Mouse (Mus musculus): ENCODE measurements around the gene Lgals3bp. TPM values are rescaled to one million over a fixed set of nuclear protein-coding genes. Genes with fewer than 3 reads are reported as not detected.
A peak's percentile ranks its signal among the peaks of the same experiment; 100 is the strongest.
"Not testable (repeated sequence)": the region's sequence is repeated elsewhere in the genome, so short reads cannot be mapped to it uniquely, and the experiment has no call there.

The Lgals3bp gene
- total RNA-seq, 4 experiments from 2014 or later, result 88.8 to 112 (median 98.8) TPM

DNA sequence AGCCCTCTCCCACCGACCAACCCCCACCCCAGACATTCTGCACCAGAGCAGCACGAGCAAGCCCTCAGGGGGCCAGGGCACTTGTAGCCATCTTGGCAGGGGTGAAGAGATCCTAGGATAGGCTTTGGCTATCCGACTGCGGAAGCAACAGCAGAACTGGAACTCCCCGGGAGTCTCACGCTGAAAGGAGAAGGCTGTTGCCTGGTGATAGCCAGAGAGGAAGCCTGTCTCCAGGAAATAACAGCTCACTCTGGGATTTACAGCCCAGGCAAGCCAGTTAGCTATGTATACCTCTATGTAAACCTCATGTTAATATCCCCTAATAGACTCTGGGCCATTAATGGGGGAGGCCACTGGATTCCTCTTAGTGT, 1.3 kb downstream of the Lgals3bp start:
- peak; percentile 12 for DNase-seq

DNA sequence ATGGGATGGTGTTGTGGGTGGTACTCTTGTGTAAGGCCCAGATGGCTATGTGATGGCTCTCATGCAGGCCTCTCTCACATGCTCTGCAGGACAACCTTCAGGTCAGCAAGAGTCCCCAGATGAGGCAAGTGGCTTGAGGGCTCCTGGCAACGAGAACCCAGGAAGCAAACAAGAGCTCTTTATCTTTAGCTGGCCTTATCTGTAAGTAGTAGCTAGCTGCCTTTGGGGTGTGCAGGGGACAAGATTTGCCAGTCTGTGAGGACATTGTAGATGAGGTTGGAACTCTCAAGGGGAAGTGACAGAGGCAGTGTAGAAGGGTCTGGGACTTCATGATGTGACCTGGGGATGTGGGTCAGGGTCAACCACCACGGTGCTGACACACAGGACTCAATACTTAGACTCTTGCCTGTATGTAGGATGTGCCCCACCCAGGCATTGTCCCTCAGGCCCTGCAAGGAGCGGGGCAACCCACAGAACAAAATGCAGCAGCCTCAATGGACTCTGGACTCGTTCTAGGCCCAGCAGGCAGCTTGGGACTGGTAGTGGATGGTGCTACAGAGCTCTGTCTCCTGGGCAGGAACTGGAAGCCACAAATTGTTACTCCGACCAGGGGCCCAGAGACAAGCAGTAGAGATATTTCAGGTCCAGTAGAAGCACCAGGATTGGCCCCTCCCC, 1.9 kb downstream of the Lgals3bp start:
- DNase-seq, result peak; percentile 3

DNA sequence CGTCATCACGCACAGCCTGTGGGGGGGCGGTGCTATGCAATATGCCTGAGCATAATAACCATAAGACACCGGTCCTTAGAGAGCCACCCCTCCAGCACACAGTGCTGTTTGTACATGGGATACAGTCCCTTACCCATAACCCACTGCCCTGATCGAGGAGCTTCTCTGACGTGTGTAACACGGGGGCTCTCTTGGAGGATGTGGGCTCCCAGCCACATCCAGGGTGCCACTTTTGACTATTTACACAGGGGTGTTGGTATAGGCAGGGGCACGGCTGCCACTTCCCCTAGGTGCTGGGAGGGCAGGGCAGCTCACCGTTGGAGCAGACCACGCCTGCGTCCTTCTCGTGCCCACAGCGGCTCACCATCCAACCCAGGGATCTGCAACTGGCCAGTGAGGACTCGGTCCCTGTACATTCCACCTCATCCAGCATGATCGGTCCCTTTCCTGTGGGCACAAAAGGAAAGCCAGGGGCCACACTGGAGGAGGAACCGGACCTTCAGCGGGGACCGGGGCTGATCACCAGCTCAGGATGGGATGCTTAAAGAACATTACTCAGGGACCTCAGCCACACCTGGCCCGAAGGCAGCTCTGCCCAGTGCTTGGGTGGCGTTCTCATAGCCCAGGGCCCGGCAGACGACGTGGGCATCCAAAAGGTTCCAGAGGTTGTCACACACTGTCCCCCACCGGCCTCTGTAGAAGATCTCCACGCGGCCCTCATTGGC, 3.9 kb downstream of the Lgals3bp start:
- DNase-seq, result peak; percentile 1

DNA sequence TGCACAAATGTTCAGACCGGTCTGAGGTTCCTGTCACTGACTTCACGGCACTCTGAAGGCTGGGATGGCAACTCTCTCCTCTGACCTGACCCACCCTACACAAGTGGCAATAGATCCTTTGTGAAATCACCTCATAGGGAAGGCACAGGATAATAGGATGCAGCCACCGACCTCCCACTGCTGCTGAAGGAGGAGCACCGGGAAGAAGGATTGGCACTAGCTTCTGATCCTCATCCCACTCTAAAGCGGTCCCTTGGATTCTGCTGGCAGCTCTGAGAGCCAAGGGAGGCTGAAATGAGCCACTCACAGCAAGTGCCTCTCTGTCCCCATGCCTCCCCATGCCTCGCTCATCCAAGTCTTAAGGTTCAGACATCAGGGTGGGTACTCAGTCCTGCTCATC, 7.4 kb downstream of the Lgals3bp start:
- DNase-seq, result no peak

DNA sequence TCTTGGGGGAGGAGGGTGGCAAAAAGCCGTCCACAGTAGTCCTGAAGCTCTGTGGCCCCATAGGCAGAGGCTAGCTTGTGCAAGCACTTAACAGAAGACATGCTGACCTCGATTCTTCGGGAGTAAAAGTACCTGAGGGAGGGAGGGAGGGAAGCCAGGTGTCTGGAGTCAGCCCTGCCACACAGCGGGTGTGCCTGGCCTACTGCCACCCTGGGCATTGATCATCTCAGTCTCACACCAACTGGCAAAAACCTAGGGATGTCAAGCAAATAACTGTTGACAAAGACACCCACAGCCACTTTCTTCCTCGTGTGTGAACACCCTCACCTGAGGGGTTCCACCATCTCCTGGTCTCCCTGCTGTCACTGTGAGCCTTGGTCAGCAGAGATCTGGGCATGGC, 7.9 kb downstream of the Lgals3bp start:
- no peak for DNase-seq

DNA sequence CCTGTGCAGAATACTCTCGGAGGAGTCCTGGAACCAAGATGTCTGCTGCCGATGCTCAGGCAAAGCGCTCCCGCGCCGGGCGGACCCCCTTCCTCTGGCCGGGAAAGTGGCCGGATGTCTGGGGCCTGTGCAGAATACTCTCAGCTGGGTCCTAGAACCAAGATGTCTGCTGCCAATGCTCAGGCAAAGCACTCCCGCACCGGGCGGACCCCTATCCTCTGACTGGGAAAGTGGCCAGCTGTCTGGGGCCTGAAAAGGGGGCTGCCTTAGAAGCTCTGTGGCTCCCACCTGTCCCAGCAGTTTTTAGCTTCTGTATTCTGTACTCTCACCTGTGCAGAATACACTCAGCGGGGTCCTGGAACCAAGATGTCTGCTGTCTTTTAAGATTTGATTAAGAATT, 14.1 kb downstream of the Lgals3bp start:
- DNase-seq, result not testable (repeated sequence)

DNA sequence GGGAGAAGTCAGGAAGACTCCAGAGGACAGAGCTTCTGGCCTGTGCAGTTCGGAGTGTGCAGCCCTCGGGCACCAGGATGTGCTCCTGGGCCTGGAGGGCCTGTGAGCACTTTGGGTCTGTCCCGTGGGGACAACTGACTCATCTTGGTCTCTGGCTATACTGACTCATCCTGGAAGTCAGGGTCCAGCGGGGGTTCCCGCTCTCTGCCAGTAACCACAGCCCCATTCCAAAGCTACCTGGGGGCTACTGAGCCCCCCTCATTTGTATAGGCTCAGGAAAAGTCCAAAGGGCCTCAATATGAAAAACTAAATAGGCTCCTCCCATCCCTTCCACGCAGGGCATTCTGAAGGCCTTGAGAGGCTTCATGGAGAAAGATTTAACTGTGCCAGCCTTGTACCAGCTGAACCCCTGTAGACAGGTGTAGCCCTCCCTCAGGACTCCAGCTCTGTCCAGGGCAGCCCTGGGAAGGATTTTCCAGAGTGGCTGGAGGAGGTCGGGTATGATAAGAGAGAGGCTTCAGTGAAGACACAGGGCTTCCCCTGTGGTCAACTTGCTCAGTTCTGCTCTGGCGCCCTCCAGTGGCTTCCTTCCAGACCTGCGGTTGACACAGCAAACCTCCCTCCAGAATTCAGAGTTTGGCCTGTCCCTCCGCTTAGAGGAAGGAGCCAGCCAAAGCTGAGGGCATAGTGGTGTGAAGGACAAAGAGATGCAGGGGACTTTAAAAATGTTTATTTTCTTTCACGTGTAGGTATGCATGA, 22.5 kb downstream of the Lgals3bp start:
- DNase-seq, result peak; percentile 74

DNA sequence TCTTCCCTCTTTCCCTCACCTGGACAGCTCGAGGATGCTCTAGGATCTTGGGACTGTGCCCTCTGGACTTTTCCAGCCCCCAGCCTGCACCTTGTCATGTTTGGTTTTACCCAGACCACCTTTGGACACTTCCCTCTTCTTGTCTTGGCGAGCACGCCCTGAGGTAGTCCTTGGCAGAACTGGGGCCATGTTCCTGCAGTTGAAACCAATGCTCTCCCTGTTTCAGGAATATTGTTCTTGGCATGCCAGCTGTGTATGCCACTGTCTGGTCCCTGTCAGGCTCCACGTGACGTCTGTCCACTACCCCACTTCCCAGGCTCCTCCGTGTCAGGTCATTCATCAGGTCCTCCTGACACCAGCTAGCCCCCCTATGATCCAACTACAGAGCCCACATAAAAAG, 23.2 kb downstream of the Lgals3bp start:
- DNase-seq, result no peak

DNA sequence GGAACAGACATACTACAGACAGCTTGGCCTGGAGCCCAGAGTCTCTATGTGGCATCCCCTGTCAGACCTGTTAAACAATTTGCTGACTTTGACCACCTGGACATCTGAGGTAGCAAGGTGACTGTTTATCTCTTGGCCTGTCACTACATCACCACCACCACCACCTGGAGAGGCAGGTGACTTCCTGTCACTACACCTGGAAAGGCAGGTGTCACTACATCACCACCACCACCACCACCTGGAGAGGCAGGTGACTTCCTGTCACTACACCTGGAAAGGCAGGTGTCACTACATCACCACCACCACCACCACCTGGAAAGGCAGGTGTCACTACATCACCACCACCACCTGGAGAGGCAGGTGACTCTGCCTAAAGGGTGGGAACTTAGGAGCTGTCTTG, 25.6 kb downstream of the Lgals3bp start:
- DNase-seq, result not testable (repeated sequence)

DNA sequence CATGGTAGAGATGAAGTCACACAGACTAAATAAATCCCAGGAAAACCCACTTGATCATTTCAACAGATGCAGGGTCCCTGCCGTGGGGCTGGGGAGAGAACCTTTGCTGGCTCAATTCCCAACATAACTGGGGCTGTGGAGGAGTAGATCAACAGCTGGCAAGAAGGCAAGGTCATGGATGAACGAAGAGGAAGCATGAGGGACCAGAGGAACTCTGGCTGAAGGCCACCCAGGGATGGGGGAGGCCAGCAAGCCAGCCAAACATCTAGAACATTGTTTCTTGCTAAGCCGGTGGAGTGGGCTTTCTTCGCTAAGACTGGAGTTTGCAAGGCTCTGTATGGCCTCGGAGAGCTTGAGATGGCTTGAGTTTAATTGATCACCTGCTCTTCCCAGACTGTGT, 26.0 kb downstream of the Lgals3bp start:
- no peak for DNase-seq

DNA sequence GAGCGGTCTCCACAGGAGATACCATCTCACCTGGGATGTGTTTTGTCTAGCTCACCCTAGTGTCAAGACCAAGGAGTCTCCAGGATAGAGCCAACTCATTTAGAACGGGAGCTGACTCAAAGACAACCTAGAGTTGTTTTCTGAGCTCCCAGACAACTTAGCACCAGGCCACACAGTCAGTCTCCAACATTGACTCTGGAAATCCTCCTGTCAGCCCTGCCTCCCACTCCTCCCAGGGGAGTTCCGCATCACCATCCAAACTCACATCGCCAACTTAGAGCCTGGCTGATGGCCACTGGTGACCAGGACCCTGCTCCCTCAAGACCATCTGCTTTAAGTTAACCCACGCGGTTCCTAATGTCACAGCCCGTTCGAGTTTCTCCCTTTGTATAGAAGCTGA, 26.4 kb downstream of the Lgals3bp start:
- DNase-seq, result no peak

DNA sequence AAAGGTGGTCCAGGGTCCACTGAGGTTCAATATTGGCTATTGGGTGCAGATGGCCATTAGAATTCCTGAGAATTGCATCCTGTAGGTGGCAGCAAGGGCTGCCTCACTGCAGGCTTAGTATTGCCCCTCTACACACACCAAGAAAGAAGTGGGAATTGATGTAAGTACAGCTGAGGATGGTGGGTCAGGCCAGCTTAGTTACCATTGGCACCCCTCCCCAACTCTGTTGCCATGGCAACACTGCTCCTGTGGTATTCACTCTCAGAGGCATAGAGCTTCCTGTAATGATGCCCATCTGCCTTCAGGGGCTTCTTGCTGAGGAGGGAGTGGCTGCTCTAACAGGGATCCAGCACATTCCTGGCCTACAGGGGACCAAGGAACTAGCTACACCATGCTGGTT, 26.9 kb downstream of the Lgals3bp start:
- DNase-seq, result no peak

DNA sequence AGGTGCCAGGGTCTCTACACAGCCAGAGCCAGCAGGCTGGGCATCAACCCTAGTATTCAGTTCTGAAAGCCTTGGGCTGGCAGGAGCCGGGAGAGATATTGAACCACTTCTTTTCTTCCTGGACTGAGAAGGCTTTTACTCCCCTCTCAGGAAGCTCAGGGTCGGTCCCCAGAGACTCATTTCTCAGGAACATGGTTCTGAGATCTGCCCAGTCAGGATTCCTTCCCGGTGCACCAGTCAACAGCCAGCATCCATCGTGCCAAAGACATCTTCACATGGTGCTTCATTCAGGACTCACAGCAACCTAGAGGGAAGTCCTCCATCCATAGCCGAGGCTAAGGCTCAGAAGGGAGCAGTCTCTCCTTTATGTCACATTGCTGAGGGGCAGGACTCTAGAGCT, 27.4 kb downstream of the Lgals3bp start:
- no peak for DNase-seq

DNA sequence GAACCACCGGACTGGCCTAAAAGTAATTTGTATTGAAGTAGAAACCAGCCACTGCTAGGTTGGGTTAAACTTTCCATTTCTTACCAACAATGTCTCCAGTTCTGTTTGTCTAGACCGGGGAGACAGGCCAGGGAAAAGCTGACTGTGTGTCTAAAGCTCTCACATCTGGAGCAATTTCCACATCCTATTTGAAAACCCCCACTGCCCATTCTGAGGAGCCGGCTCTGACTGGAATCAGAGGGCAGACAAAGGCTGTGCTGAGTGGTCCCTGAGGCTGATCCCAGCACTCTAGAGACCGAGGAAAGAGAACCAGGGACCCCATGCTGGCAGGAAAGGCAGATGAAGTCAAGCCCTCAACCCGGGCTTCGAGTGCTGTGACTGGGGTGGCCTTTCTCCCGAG, 29.3 kb downstream of the Lgals3bp start:
- no peak for DNase-seq

DNA sequence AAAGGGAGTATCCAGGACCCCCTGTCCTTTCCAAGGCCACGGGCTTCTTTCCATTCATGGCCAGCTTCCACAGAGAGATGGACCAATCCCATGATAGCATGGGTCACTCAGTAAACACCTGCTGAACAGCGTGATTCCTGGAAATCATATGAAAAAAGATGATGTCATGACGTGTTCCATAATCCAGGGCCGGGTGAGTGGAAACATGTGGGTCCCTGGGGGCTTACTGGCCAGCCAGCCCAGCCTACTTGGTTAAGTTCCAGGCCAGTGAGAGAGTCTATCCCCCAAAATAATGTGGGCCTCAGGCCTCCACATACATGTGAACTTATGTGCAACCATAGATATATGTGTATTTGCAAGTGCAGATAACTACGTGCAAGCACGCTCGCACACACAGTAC, 30.0 kb downstream of the Lgals3bp start:
- no peak for DNase-seq

DNA sequence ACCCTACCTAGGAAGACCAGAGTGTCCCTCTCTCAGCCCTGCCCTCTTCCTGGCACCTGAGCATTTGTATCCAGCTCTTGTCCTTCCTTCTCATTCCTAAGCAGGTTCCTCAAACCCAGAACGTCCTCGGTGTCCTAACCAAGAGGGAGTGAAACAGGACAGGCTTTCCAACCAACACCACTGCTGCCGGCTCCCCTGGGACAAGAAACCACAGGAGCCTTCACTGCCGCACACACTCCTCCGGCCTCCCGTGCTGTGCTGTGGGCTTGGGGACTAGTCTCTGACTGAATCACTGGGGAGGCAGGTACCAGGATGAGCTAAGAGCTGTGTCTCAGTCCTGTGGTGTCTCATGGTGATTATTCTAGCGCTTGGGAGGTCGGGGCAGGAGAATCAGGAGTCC, 32.2 kb downstream of the Lgals3bp start:
- no peak for DNase-seq

DNA sequence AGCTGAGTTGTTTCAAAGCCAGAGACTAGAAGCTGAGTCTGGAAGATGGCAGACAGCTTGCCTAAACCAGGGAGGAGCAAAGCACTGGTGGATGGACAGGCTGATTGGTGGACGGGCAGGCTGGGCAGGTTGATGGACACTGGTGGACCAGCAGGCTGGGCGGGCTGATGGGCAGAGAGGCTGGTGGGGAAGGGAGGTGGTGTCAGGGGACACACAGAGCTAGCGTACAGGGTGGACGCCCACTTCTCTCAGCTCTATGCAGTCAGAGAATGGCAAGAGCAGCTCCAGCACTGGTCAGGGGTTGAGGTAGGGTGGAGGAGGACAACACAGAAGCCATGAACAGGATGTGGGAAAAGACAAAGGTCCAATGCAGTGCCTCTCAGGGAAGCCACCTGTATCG, 32.6 kb downstream of the Lgals3bp start:
- DNase-seq, result no peak

DNA sequence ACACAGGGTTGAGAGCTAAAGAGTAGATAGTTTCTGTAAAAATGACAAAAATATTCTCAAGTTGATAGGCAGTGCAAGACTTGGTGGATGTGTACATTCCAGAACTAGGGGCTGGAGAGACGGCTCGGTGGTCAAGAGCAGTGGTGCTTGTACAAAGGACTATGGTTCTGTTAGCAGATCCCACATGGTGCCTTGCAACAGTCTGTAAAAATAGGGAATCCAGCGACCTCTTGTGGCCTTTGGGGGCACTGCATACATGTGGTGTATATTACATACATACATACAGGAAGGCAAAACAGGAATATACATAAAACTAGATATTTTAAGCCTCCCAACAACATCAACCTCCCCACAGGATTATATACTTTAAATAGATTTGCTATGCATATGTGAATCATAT, 33.6 kb downstream of the Lgals3bp start:
- no peak for DNase-seq

DNA sequence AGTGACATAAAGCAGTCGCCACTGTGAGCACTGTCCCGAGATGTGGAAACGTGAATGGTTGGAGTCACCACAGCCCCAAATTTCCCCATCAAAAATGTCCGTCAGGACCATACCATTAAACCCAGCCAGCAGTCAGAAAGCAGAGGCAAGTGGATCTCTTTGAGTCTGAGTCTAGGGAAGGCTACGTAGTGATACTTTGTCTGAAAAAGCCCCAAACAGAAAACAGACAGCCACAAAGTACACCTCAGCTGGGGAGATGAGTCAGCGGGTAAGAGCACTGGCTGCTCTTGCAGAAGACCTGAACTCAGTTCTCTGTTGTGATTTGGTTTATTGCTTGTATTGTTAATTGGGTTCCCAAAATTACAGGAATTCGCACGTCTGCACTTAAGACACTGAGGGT, 35.3 kb downstream of the Lgals3bp start:
- no peak for DNase-seq

DNA sequence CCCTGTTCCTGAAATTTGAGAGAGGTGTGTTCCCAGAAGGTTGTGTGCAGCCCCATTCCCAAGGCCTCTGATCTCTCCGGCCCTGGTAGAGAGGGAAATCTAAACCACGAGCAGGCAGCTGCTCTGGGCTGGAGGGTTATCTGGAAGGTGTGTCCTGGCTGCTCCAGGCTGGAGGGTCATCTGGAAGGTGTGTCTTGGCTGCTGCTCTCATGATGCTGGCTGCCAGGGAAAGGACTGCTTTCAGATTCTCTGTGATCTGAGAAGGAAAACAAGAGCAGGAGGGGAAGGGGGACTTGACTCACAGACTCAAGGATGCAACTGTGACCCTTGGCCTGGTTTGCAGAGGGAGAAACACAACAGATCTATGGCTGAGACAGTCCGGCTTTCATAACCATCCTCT, 35.8 kb downstream of the Lgals3bp start:
- DNase-seq, result no peak

DNA sequence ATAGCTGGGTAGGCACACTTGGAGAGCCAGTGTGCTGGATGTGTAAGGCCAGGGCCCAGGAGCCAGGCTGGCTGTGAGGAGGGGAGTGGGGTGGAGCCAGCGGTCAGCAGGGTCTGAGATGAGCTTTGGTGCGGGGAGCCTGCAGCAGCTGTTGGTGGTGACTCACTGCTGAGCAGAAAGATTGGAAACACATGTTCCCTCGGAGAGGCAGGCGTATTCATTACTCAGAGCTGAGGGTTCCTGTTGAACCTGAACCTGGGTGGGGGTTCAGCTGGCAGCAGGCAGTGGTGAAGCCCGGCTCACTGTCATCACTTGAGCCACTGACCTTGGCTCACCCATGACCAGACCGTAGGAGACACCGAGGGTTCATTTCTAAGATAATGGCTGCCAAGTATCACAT, 36.7 kb downstream of the Lgals3bp start:
- DNase-seq, result no peak

DNA sequence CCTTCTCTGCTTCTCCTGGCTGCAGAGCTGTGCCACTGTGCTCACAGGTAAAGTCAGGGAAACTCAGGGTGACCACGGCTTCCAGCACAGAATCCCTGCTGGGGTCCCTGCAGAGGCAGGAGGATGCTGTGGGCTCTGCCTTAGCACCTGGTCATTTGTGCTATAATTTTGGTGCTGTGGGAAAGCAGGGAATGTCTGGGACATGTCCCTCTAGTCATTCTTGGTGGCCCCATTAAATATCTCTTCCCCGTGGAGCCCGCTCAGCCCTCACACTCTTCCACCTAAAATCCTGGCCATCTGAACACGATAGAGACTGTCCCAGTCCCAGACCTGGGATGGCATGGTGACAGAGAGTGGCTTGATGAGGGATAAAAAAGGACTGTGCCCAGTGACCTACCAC, 37.9 kb downstream of the Lgals3bp start:
- no peak for DNase-seq

DNA sequence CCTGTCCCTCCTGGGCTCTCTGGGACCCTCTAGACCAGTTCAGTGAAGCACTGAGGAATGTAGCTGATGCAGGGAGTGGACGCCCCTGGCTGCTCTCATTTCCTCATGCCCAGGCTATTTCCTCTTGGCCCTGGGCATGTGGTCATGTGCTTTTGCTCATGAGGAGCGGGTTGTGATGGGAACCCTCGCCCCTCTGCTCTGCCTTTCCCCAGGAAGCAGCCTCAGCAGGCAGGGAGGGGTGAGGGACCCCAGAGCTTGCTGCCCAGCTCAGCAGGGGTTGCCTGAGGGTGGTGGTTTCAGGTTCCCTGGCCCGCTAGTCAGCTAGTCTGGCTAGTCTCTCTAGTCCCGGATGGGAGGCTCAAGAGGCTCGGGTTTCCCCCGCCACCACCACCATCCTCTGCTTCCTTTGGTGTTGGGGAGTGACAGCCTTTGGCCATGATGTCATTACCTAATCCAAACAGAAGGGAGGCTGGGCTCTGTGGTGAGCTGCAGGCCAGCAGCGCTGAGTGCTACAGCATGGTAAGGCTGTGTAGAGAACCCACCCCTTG, 38.8 kb downstream of the Lgals3bp start:
- no peak for DNase-seq

DNA sequence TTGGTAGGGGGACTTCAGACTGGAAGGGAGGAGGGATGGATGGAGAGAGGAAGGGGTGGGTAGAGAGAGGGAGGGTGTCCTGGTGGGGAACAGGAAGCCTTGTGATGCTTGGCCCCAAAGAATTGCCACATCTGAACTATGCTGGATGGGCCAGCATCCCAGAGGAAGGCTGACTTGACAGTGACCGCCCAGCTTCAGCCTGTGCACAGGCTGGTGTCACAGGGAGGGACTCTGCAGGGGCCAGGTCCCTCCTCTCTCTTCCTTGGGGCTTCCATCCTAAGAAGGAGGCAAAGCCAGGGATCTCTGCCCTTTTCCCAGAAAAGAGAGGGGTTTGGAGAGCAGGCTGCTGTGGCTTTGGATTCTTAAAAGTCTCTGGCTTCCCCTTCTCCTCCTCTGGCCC, 39.4 kb downstream of the Lgals3bp start:
- no peak for DNase-seq
